Mouse (Mus musculus): Measurements from ENCODE around the gene B230217C12Rik.

- no peak for TF ChIP-seq CTCF (IDR thresholded peaks at IDR 0.05; ENCODE audit: low read depth)
- TF ChIP-seq EP300 (optimal IDR thresholded peaks at IDR 0.05) = no peak
These were observed 39.7 kb upstream of the B230217C12Rik start for GRCm38 (mm10) chr11:97800691-97801408.

Measured in stomach, postnatal 0 days (tissue).